Mouse (Mus musculus) NIH3T3 (cell line): ENCODE data around the gene Ttll3.

Source experiments
- DNase-seq: peaks from one replicate; pipeline ENCODE4 v3.0.0-alpha.2; 2012; ENCODE audit warnings: low read depth

Gene Ttll3

DNA sequence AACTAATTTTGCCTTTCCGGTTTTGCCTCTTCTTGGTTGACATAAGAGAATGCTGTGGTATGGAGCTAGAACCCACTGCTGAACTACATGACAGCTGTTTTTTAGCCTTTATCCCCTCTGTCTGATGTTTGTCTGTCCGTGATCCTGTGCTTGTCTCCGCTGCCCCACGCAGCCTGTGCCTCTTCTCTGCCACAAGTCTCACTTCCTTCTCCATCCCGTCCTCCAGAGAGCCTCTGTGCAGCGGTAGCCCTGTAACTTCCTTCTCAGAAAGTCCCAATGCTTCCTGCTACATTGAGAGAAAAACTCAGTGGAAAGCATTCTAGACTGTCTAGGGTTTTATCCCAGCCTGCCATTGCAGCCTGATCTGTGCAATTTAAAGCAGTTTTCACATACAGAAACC is 9.8 kb upstream of the Ttll3 start:
- DNase-seq = no peak

DNA sequence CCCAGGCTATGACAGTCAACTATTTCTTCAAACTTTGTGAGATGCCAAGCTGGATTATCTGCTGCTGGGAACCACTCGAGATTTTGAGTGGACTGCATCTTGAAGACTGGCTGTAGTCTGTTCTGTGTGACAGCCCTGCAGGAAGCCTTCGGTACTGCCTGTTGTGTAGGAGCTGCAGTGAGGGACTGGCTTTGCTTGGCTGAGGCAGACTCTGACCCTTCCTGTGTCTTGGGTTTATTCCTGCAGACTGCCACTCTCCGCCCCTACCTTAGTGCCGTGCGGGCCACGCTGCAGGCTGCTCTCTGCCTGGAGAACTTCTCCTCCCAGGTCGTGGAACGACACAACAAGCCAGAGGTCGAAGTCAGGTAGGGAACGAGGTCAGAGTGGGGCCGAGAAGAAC is 8.6 kb upstream of the Ttll3 start:
- DNase-seq = no peak

DNA sequence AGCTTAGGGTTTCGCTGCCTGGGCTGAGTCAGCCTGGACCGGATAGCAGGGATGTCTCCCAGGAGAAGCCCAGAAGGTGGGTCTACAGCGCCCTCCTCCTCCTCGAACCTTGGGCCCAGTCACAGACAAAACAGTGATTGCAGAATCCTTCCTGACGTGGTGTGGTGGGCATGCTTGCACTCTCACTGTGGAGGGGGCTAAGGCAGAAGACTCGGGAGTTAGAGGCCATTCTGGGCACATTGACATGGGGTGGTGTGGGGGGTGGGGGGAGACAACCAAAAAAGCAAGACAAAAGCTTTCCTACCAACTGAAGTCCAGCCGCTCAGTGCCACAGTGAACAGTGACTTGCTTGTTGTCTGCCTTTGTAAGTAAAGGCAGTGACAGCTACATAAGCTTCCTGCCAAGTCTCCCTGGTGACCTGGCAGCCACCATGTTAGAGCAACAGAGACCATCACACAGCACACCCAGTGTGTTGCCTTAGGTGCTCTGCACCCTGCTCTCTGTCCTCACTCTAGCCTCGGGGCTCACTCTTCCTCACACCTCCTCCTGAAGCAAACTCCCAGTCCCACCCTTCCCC is 4.6 kb upstream of the Ttll3 start:
- no peak for DNase-seq

DNA sequence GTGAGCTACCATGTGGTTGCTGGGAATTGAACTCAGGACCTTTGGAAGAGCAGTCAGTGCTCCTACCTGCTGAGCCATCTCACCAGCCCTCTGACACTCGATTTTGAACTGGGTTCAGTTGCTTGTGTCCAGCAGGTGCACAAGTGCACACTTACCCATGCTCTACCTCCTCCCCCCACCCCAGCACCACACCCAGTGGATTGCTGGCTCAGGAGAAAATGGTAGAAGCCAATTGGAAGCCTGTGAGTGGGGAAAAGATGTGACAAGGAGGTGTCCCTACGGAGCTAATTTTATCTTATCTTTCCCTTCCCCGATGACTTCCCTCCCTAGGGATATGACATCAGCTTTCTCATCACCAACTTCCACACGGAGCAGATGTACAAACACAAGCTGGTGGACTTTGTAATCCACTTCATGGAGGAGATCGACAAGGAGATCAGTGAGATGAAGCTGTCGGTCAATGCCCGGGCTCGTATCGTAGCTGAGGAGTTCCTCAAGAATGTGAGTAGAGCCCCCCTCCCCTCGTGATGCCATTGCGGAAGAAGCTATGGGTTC is 3.8 kb upstream of the Ttll3 start:
- no peak for DNase-seq

DNA sequence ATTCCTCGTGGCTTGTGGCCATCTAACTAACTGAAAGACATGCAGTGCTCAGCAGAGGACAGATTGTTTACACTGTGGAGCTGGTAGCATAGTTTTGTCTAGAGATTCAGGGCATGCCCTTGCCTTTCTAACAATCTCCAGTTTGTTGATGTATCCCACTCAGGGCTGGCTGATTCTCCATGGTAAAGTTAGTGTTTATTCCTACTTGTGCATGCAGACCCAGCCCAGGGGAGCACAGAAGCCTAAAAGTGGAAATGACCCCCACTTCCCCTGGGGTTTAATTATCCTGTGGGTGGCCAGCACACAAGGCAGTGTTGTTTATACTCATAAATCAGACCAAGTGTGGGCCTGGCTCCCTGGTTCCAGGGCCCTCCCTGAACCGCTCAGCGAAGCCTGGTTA is 3.0 kb upstream of the Ttll3 start:
- no peak for DNase-seq

DNA sequence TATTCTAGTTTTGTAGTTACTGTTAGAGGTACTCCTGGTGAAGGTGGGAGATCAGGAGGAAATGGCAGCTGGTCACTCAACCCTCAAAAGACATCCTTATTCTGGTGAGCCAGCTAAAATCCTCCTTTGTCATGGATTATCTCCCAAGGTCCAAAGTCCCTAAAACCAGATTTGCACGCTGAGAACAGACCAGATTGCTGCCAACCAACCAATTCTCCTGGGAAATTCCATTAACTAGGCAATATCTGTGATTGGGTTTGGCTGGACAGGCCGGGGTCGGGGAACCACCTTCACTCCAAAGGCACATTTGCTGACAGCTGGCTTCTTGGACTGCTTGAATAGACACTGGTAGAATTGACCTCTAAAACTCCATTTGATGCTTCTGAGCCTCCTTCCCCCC is 1.7 kb downstream of the Ttll3 start:
- DNase-seq = no peak

DNA sequence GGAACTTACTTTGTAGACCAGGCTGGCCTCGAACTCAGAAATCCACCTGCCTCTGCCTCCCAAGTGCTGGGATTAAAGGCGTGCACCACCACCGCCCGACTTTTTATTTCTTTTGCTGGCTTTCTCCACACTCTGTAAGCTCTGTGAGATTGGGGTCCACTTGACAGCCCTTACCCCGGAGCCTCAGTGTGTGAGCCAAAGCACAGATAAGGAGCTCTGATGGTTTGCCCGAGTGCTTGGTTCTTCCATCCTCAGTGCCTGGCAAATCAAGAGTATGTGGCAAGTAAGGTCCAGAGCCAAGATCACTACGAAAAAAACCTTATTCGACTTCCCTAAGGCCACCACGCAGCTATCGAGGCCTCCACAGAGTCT is 2.9 kb downstream of the Ttll3 start:
- no peak for DNase-seq

DNA sequence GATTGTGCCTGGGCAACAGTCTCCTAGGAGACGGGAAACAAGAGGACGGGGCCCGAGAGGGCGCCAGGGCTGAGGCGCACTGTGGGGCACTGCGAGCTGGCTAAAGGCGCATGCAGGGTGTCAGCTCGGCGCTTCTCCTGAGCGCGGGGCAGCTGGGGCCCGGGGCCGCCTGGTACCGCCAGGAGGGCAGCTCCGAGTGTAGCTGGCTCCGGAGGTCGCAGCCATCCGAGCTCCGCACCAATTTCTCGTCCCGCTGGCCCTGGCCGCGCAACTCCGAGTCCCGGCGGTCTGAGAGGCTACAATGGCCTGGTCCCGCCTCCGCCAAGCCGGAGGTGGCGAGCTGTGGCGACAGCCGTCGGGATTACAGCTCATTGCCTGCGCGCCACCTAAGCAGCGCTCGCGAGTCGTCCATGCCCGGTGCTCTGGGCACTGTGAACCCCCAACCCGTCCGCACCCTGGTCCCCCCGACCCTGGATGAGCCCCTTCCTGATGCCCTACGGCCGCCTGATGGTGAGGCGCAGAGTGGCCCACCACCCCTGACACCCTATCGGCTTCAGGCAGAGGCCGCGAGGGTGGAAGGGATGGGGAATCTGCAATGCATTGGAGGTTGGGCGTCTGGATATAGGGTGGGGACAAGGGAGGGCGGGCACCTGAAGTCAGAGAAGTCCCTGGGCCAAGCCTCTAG is 3.5 kb downstream of the Ttll3 start:
- DNase-seq = no peak

DNA sequence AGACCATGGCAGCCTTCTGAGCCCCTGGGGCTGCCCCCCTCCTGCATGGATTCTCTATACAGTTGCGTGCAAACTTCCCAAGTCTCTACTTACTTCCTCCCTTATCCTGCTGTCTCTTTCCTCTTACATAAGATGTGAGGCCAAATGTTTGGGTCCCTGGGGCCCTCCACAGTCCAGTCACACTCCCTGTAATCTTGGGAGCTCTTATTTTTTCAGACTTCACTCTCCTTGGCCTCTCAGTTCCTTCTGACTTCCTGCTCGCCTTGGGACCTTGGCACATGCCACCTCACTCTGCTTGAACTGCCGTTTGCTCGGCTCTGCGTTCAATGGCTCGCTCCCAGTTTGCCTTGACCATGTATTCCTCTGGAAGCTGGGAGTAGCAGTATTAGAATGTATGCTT is 4.9 kb downstream of the Ttll3 start:
- DNase-seq = no peak

DNA sequence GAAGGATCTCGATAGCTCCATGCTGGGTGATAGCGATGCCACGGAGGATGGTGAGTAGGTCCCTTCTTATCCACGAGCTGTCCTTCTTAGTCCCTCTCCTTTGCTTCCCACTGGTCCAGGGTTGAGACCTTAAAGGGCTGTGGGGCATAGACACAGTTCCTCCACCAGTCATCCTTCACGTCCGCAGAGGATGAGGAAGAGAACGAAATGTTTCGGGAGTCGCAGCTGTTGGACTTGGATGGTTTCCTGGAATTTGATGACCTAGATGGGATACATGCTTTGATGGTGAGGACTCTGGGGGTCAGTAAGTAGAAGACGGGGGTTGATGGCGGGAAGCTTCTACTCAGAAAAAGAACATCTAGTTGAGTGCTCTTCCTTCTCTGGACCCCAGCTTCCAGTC is 5.8 kb downstream of the Ttll3 start:
- DNase-seq = no peak

DNA sequence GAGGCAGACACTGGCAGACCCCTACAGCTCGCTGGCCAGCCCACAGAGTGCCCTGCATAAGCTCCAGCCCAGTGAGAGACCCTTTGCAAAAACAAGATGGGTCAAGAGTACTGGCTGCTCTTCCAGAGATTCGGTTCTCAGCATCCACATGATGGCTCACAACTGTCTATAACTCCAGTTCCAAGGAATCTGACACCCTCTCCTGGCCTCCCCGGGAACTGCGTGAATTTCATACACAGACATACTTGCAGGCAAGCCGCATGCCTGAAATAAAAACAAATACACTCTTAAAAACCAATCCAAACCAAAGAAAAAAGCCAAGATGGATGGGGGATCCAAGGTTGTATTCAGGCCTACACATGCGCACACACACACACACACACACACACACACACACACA is 6.4 kb downstream of the Ttll3 start:
- peak; percentile 20 for DNase-seq

DNA sequence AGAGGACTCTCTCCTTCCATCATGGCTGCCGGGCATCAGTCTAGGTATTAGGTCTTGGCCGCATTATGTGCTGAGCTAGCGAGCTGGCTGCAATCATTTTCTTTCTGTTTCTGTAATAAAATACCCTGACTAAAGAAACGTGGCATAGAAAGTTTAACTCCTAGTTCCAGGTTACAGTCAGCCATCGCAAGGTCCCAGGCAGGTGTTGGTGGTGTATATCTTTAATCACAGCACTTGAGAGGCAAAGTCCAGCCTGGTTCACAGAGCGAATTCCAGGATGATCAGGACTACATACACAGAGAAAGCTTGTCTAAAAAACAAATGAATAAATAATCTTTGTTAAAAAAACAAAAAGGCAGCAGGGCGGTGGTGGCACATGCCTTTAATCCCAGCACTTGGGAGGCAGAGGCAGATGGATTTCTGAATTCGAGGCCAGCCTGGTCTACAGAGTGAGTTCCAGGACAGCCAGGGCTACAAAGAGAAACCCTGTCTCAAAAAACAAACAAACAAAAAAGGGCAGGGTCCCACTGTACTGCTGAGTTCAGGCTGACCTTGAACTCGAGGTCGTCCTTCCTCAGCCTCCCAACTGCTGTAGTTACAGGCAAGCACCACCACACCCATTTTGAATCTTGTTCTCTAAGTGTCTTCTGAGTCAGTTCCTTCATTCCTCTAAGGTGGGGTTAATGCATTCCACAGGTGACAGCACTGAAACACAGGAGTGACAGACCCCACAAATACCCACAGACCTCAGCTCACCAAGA is 7.4 kb downstream of the Ttll3 start:
- DNase-seq = no peak

DNA sequence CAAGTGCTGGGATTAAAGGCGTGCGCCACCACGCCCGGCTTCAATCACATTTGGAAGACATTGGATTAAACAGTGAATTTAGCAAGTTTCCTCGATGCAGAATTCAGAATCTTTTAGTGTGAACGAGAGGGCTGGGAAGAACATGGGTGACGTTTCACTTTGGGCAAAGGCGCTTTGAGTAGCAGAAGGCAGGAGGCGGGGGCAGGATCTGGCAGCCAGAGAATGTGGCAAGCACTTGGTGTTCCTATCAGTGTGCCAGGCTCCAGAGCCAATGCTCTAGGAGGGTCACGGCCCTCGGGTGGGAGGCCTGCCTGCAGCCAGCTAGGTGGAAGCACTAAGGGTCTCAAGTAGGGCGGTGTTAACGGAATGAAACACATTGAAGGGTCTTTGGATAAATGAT is 13.0 kb downstream of the Ttll3 start:
- DNase-seq = no peak

DNA sequence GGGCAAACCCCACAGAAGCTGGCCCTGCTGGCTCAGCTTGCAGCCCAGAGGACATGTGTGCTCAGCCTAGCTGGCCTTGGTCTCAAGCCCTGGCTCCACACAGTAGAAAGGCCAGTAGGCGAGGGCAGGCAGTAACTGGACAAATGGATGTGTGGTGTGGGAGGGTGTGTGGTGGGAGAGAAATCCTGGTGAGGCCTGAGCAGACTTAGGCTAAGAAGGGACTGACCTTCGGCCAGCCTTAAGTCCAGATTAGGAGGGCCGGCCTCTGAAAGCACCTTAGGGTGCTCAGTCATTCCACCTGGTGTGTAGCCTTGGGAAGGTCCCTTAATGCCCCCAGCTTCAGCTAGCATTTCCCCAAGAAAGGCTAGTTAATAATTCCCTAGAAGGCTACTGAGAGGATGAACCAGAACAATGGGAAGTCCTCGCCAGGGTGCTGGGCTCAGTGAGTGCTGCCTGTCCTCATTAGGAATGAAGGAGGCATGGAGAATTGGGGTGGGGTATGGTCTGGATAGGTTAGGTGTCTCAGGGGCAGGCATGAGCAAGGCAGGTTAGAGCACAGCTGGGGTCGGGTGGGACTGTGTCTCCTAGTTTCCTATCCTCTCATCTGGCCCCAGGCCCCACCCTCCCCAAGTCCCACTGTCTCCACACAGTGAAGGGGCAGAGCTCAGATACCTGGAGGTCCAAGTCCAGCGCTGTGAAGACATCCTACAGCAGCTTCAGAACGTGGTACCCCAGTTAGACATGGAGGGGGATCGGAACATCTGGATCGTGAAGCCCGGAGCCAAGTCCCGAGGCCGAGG is 15.8 kb downstream of the Ttll3 start:
- DNase-seq = no peak

DNA sequence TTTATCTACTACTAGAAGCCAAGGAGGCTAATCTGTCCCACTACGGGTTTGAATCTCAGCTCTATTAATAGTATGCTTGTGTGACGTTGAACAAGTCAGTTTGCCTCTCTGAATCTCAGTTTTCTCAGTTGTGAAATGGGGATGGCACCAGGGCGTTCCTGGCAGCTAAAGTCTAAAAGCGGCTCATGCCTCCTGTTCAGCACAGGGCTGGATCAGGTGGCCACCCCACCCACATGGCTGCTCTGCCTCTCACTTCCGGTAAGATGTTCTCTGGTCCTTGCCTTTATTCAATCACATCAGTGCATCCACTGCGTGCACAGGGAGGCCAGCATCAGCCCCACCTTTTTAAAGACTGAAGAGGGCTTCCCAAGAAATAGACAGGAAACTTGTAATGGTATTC is 16.4 kb downstream of the Ttll3 start:
- no peak for DNase-seq

DNA sequence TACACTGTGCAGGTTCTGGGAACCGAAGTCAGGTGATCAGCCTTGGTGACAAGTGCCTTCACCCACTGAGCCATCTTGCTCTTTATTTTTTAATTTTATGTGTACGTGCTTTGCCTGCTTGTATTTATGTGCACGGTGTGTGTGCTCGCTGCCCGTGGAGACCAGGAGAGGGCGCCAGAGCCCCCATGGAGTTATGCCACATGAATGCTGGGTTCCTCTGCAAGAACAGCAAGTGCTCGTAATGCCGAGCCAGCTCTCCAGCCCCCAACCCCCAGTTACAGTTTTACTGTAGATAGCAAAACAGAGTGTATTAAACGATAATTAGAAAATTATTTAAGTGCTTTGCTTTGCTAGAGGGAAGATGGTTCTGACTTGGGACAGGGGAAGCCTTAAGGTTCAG is 17.6 kb downstream of the Ttll3 start:
- peak; percentile 47 for DNase-seq

DNA sequence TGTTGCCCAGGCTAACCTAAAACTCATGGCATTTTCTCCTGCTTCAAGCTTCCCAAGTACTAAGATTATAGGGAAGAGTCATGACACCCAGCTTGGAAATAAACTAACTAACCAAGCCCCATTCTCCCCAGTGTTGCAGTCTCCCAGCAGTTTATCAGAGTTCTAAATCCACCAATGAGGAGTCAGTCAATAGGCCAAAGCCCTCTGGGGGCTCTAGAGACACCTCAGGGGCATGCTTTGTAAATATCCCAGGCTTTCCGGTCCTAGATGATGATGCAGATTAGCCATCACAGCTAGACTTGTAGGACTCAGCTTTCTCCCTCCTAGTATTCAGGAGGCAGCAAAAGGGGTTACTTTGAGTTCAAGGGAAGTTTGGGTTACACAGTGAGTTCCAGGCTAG is 20.9 kb downstream of the Ttll3 start:
- DNase-seq = no peak

DNA sequence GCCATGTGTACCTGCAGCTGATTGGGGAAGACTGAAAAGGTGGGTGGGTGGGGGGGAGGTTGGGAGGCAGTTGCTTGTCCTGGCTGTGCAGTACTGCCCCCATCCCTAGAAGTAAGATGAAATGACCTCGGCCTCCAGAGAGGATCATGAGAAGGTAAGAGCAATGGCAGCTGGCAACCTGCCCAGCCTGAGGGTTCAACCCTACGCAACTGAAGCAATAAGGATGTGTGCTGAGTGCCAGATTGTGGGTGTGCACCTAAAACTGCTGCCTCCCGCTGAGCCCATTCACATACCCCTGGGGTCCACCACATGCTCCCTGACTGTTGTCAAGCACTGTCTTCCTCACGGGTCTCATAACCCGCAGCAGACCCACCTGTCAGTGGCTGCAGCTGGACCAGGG is 27.4 kb downstream of the Ttll3 start:
- DNase-seq = peak; percentile 44

DNA sequence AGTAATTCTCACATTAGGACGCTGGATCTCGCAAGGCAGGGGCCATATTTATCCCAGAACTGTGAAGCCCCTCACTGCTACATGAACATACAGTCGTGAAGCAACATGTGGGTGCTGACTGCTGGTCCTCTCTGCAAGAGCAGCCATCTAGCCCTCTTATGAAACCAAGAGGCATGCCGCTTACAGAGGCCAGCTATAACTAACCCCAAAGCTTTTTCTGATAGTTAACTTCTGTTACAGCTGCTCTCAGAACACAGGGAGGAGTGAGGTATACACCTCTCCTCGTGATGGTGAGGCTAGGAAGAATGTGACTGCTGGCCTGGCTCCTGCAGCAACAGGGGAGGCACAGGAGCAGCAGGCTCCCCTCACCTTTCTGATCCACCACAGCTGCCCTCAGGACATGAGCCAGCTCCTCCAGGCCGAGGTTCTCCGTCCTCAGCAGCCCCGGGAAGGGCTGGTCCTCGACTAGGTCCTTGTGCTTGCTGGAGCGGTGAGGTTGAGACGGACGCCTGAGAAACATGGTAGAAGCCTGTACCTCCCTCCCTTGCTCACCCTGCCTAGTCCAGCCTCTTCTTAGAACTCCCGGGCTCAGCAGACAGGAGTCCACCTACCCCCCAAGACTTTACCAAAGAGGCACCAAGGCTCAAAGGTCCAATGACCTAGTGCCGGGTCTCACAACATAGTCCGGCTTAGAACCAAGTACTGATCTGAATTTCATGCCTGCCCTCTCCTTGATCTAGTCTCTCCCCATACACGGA is 29.6 kb downstream of the Ttll3 start:
- peak; percentile 52 for DNase-seq

DNA sequence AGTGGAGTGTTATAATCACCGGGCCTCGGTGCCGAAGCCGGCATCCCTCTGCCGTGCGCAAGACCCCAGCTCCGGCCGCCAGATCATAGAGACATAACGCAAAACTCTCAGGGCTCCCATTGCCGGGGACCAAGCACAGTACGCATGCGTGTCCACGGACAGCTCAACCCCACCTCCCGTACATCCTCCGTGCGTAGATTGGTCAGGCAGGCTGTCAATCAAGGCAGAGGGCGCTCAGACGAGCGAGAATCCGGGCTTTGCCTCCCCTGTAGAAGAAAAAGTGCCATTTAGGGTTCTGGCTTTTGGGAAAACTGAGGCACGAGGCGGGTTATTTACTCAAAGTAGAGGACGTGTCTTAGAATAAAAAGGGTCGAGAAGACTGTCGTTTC is 30.1 kb downstream of the Ttll3 start, which contains the start of gene Rpusd3:
Rpusd3 (minus strand) TSS at position 142 of the 389 bp plus-strand sequence.
- DNase-seq = peak; percentile 100

DNA sequence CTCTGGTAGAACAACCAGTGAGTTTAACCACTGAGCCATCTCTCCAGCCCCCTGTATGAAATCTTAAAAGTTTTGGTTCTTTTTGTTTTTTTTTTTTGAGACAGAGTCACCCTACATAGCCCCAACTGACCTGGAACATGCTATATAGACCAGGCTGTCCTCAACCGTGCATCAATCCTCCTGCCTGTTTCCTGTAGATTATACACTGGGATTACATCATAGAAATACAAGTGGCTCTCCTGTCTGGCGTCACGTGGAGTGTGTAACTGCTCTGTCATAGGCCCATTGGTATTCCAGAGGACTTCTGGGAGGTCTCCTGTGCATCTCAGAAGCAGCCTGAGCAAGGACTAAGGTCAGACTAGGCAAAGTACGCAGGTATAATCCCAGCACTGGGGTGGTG is 33.9 kb downstream of the Ttll3 start:
- no peak for DNase-seq

DNA sequence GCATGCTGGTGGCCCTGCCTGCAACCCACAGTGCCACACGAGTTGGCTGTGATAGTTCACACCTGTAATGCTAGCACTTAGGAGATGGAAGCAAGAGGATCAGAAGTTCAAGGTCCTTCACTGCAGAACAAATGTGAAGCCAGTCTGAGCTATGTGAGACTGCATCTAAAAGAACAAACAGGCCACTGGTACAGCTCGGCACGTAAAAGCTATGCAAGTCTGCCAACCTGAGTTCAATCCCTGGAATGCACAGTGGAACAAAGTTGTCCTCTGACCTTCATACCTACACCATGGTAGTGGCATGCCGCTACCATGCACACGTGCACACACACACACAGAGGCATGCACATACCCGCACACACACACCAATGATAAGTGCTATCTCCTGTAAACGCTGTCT is 35.1 kb downstream of the Ttll3 start:
- DNase-seq = no peak
